Mouse (Mus musculus) megakaryocyte progenitor cell, adult 5-6 weeks (primary cell): Measurements from ENCODE around the gene Pglyrp4. TPM values are rescaled to one million over a fixed set of nuclear protein-coding genes. Genes with fewer than 3 reads are reported as not detected.
"Not testable (repeated sequence)": the region's sequence is repeated elsewhere in the genome, so short reads cannot be mapped to it uniquely, and the experiment has no call there.

Source experiments
- ATAC-seq: replicated peaks from 2 replicates; pipeline ENCODE4 v1.8.0; 2016; ENCODE audit warnings: mild to moderate bottlenecking, moderate TSS enrichment, inconsistent platforms; ENCODE audit not compliant: poor library complexity
- total RNA-seq, 2 experiments: library from RNA; stranded (forward) in 1 of 2; stranded (reverse) in 1 of 2; fragments of 157-497, 149-512 nt in 1 of 2; fragments of 200-1000 nt in 1 of 2; gene quantifications; 2 replicates each; pipeline versions ENCODE4 v1.2.3 to v1.2.4; 2015 to 2017

Pglyrp4 gene
- total RNA-seq (2015) (not detected in 2 replicates), total RNA-seq (2017) (0.17 TPM in 1 of 2 replicates, not detected in the other)

GRCm38 (mm10) chr3:90726606-90727005, at the start of gene Pglyrp4:
Gene Pglyrp4, plus strand, starts transcription at chr3:90726906.
- ATAC-seq = no peak

- ATAC-seq = peak; percentile 87
Observed at GRCm38 (mm10) chr3:90678656-90679055, 48.0 kb upstream of the Pglyrp4 start.

- ATAC-seq = no peak
Observed at GRCm38 (mm10) chr3:90683929-90684328, 42.8 kb upstream of the Pglyrp4 start.

GRCm38 (mm10) chr3:90686835-90687234, 39.9 kb upstream of the Pglyrp4 start:
- peak; percentile 86 for ATAC-seq

- peak; percentile 65 for ATAC-seq
Observed at GRCm38 (mm10) chr3:90693496-90693895, 33.2 kb upstream of the Pglyrp4 start.

GRCm38 (mm10) chr3:90695613-90696012, 31.1 kb upstream of the Pglyrp4 start, which contains the start of gene S100a9:
Gene S100a9, minus strand, starts transcription at chr3:90695721.
- ATAC-seq = peak; percentile 88

GRCm38 (mm10) chr3:90702244-90702643, 24.5 kb upstream of the Pglyrp4 start:
- ATAC-seq = peak; percentile 87

- ATAC-seq = peak; percentile 85
Observed at GRCm38 (mm10) chr3:90708523-90709202, 18.0 kb upstream of the Pglyrp4 start.

GRCm38 (mm10) chr3:90709591-90710460, 16.9 kb upstream of the Pglyrp4 start:
- peak; percentile 99 for ATAC-seq

- ATAC-seq = no peak
Observed at GRCm38 (mm10) chr3:90749658-90750057, 23.0 kb downstream of the Pglyrp4 start.

- ATAC-seq = not testable (repeated sequence)
Observed at GRCm38 (mm10) chr3:90777776-90778175, 51.1 kb downstream of the Pglyrp4 start, which contains the start of gene Gm5849. Gene Gm5849, minus strand, starts transcription at chr3:90777876.

Other genes with a start within 250 kb of the Pglyrp4 start
- 41.2 and 42.1 TPM in 2 replicates for gene Snapin, start 235.9 kb upstream of the Pglyrp4 start, total RNA-seq (2015)
- gene Snapin, start 235.9 kb upstream of the Pglyrp4 start, total RNA-seq (2017) = 32.3 and 45.0 TPM in 2 replicates
- 112 and 119 TPM in 2 replicates for gene Chtop, start 217.4 kb upstream of the Pglyrp4 start, total RNA-seq (2015)
- gene Chtop, start 217.4 kb upstream of the Pglyrp4 start, total RNA-seq (2017) = 96.0 and 114 TPM in 2 replicates
- 123 and 145 TPM in 2 replicates for gene S100a1, start 212.5 kb upstream of the Pglyrp4 start, total RNA-seq (2015)
- gene S100a1, start 212.5 kb upstream of the Pglyrp4 start, total RNA-seq (2017) = 121 and 131 TPM in 2 replicates
- gene S100a13, start 212.5 kb upstream of the Pglyrp4 start, total RNA-seq (2015) = 49.3 and 59.5 TPM in 2 replicates
- 84.2 and 96.0 TPM in 2 replicates for gene S100a13, start 212.5 kb upstream of the Pglyrp4 start, total RNA-seq (2017)
- not detected in 2 replicates for gene S100a14, start 200.1 kb upstream of the Pglyrp4 start, total RNA-seq (2015)
- 0.33 TPM in 1 of 2 replicates, not detected in the other for gene S100a14, start 200.1 kb upstream of the Pglyrp4 start, total RNA-seq (2017)
- 1.0 TPM in 1 of 2 replicates, not detected in the other for gene S100a16, start 189.7 kb upstream of the Pglyrp4 start, total RNA-seq (2015)
- not detected in 2 replicates for gene S100a16, start 189.7 kb upstream of the Pglyrp4 start, total RNA-seq (2017)
- gene S100a3, start 166.3 kb upstream of the Pglyrp4 start, total RNA-seq (2015) = not detected in 2 replicates
- not detected in 2 replicates for gene S100a3, start 166.3 kb upstream of the Pglyrp4 start, total RNA-seq (2017)
- gene S100a2, start 136.7 kb upstream of the Pglyrp4 start, total RNA-seq (2015) = not detected in 2 replicates
- gene S100a2, start 136.7 kb upstream of the Pglyrp4 start, total RNA-seq (2017) = not detected in 2 replicates
- gene Gm42674, start 125.0 kb upstream of the Pglyrp4 start, total RNA-seq (2015) = not detected in 2 replicates
- not detected in 2 replicates for gene Gm42674, start 125.0 kb upstream of the Pglyrp4 start, total RNA-seq (2017)
- 31.5 and 39.6 TPM in 2 replicates for gene S100a4, start 123.1 kb upstream of the Pglyrp4 start, total RNA-seq (2015)
- 19.4 and 53.6 TPM in 2 replicates for gene S100a4, start 123.1 kb upstream of the Pglyrp4 start, total RNA-seq (2017)
- gene S100a5, start 118.4 kb upstream of the Pglyrp4 start, total RNA-seq (2015) = not detected in 2 replicates
- gene S100a5, start 118.4 kb upstream of the Pglyrp4 start, total RNA-seq (2017) = not detected in 2 replicates
- 31.2 and 57.3 TPM in 2 replicates for gene S100a6, start 114.0 kb upstream of the Pglyrp4 start, total RNA-seq (2015)
- 10.7 and 21.3 TPM in 2 replicates for gene S100a6, start 114.0 kb upstream of the Pglyrp4 start, total RNA-seq (2017)
- not detected in 2 replicates for gene S100a7a, start 72.9 kb upstream of the Pglyrp4 start, total RNA-seq (2015)
- not detected in 2 replicates for gene S100a7a, start 72.9 kb upstream of the Pglyrp4 start, total RNA-seq (2017)
- 2,361 and 4,241 TPM in 2 replicates for gene S100a8, start 57.9 kb upstream of the Pglyrp4 start, total RNA-seq (2015)
- gene S100a8, start 57.9 kb upstream of the Pglyrp4 start, total RNA-seq (2017) = 1,918 and 3,820 TPM in 2 replicates
- 2,769 and 4,892 TPM in 2 replicates for gene S100a9, start 31.2 kb upstream of the Pglyrp4 start, total RNA-seq (2015)
- gene S100a9, start 31.2 kb upstream of the Pglyrp4 start, total RNA-seq (2017) = 952 and 2,018 TPM in 2 replicates
- gene Gm5849, start 51.0 kb downstream of the Pglyrp4 start, total RNA-seq (2015) = not detected in 2 replicates
- gene Gm5849, start 51.0 kb downstream of the Pglyrp4 start, total RNA-seq (2017) = not detected in 2 replicates